ENCODE assay signal across 11 mouse cellular contexts in the genomic region with DNA sequence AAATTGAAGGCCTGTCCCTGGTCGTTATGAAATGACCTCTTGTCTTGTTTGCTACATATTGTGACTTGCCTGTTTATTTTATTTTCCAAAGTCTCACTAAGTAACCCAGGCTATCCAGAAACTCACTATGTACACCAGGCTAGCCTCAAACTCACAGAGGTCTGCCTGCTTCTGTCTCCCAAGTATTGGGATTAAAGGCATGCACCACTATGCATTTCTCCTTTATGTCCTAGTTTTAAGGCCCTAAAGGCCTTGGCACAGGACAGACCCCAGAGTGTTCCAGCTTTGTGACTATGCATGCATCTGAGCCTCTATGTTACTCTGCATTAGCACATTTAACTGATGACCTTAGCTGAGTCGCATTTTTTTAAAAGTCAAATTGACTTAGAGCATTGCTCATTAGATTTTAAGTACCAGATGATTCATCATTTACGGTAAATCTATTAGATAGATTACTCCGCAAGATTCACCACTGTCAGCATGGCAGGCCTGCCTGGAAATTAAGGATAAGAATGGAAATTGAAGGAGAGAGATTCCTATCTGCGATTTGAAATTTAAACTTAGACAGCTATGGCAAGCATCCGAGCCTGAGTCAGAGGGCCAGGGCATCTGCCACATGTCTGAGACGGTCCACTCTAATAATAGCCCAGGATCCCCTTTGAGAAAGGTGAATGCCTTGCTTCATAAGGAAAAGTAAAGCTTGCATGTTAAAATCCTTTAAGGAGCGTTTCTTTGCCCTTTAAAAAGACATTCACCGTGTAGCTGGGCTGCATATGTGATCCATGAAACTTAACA.
A peak's percentile ranks its signal among the peaks of the same experiment; 100 is the strongest.
DNase-seq lines count a peak whose midpoint lies in the region; ATAC-seq lines count a peak whose summit lies in the region.
"Had no signal": no experiment of that assay in that cellular context is flagged by ENCODE, and none has a peak within 500 bp of the region (broad histone marks: within the 10 kb centered on the region; RNA-seq: fewer than 3 reads in every experiment).

No protein-coding gene starts in this region.

- no peaks in the 10 kb centered on the region for H3K36me3 ChIP-seq in heart, embryonic 11.5 days (ENCODE audit: control insufficient read depth, insufficient read depth, low read length)
- H3K36me3 ChIP-seq in embryonic facial prominence, embryonic 13.5 days, result no peaks in the 10 kb centered on the region
- H3K36me3 ChIP-seq in intestine, embryonic 15.5 days, result no peaks in the 10 kb centered on the region

- no peak for DNase-seq in heart, postnatal 10 days
- DNase-seq in 3T3-L1 (ENCODE audit: low read depth, low spot score), result peak; percentile 84
- no peak for DNase-seq in embryo, embryonic 9.5 days (ENCODE audit: extremely low spot score)
- no peak for DNase-seq in thymus, postnatal 36 days
- no peak for DNase-seq in testis, postnatal 10 days (ENCODE audit: low spot score)
- DNase-seq: cerebellum, adult 18-20 months; kidney, adult 11 months; lung, adult 2 months had no signal

- peak overlapping the region; percentile 85 for H3K27ac ChIP-seq in heart, embryonic 11.5 days (ENCODE audit: low read depth, low read length)
- H3K27ac ChIP-seq in embryonic facial prominence, embryonic 13.5 days, result peak overlapping the region; percentile 81
- H3K27ac ChIP-seq in intestine, embryonic 15.5 days, result peak overlapping the region; percentile 57; the same call in 1 of the 2 replicates

- no peaks in the 10 kb centered on the region for H3K27me3 ChIP-seq in heart, embryonic 11.5 days (ENCODE audit: control insufficient read depth, insufficient read depth, low read length)
- no peaks in the 10 kb centered on the region for H3K27me3 ChIP-seq in embryonic facial prominence, embryonic 13.5 days
- no peaks in the 10 kb centered on the region for H3K27me3 ChIP-seq in intestine, embryonic 15.5 days (replicated peaks)

- intact Hi-C loops in heart, postnatal 10 days (cut with DNase I), result loop anchor here (2.0 to 5.0 kb wide), 3 partner anchors 59 to 265 kb away; partner anchors contain the start of gene Smad1

- ATAC-seq in heart, embryonic 11.5 days (replicated peaks; ENCODE audit: insufficient number of reproducible peaks, low FRiP score, low TSS enrichment), result peak; percentile 22; the same call in 1 of the 2 replicates
- ATAC-seq in embryonic facial prominence, embryonic 13.5 days (ENCODE audit: insufficient number of reproducible peaks, insufficient read depth, low FRiP score, low TSS enrichment, low read depth), result no peak
- no peak for ATAC-seq in intestine, embryonic 15.5 days

- H3K4me3 ChIP-seq in heart, embryonic 11.5 days (ENCODE audit: low read depth, low read length), result no peak overlapping the region
- H3K4me3 ChIP-seq in embryonic facial prominence, embryonic 13.5 days, result no peak overlapping the region
- H3K4me3 ChIP-seq in intestine, embryonic 15.5 days (replicated peaks), result no peak overlapping the region

- H3K9ac ChIP-seq in heart, embryonic 11.5 days (ENCODE audit: low read depth, low read length), result peak overlapping the region; percentile 39; the same call in 1 of the 2 replicates
- H3K9ac ChIP-seq in embryonic facial prominence, embryonic 13.5 days, result no peak overlapping the region
- no peak overlapping the region for H3K9ac ChIP-seq in intestine, embryonic 15.5 days

- WGBS in heart, embryonic 11.5 days (ENCODE audit: insufficient replicate concordance), result 50% methylated on average over 9 of the region's 9 CpGs
- 52% methylated on average over 9 of the region's 9 CpGs for WGBS in embryonic facial prominence, embryonic 13.5 days
- WGBS in intestine, embryonic 15.5 days, result 56% methylated on average over 9 of the region's 9 CpGs

- H3K4me1 ChIP-seq in heart, embryonic 11.5 days (ENCODE audit: control insufficient read depth, insufficient read depth, low read length), result peaks cover 5% of the 10 kb centered on the region; the same call in 1 of the 2 replicates
- H3K4me1 ChIP-seq in embryonic facial prominence, embryonic 13.5 days, result peaks cover 8% of the 10 kb centered on the region
- H3K4me1 ChIP-seq in intestine, embryonic 15.5 days (replicated peaks), result peaks cover 6% of the 10 kb centered on the region; the same call in 1 of the 2 replicates

- peak overlapping the region; percentile 24 for H3K4me2 ChIP-seq in heart, embryonic 11.5 days
- peak overlapping the region; percentile 40 for H3K4me2 ChIP-seq in embryonic facial prominence, embryonic 13.5 days
- H3K4me2 ChIP-seq in intestine, embryonic 15.5 days (replicated peaks), result 0 out of 2 replicates have a peak overlapping the region, but pooled peaks have one; percentile 10

- no peaks in the 10 kb centered on the region for H3K9me3 ChIP-seq in heart, embryonic 11.5 days (replicated peaks; ENCODE audit: control insufficient read depth, low read length)
- no peaks in the 10 kb centered on the region for H3K9me3 ChIP-seq in embryonic facial prominence, embryonic 13.5 days
- H3K9me3 ChIP-seq in intestine, embryonic 15.5 days, result no peaks in the 10 kb centered on the region
